Mouse (Mus musculus): ENCODE data around the gene Fap. TPM values are rescaled to one million over a fixed set of nuclear protein-coding genes. Genes with fewer than 3 reads are reported as not detected.

Gene Fap
- total and polyA plus RNA-seq, 2 experiments from 2014 or later = 0.31 to 0.99 TPM

GRCm38 (mm10) chr2:62596586-62596985, 22.7 kb upstream of the Fap start:
- H3K9me3 ChIP-seq (ENCODE audit: low read length) = no peaks in the 10 kb centered on the region
- no peak for TF ChIP-seq CTCF (IDR thresholded peaks at IDR 0.05; ENCODE audit: low read depth)
- no peaks in the 10 kb centered on the region for H3K4me1 ChIP-seq (ENCODE audit: insufficient read depth, low read length)
- H3K9ac ChIP-seq (replicated peaks; ENCODE audit: low read length) = no peak overlapping the region
- WGBS = 93% methylated on average over 5 of the region's 5 CpGs
- no peaks in the 10 kb centered on the region for H3K36me3 ChIP-seq (ENCODE audit: insufficient read depth, low read length)
- no peak overlapping the region for H3K27ac ChIP-seq
- no peak for DNase-seq (ENCODE audit: low spot score)
- H3K4me2 ChIP-seq (ENCODE audit: low read depth, low read length) = no peak overlapping the region
- no peak for ATAC-seq
- no peak overlapping the region for H3K4me3 ChIP-seq (ENCODE audit: low read length)
- no peaks in the 10 kb centered on the region for H3K27me3 ChIP-seq (ENCODE audit: insufficient read depth, low read length)

- no peak overlapping the region for H3K9ac ChIP-seq (replicated peaks; ENCODE audit: low read length)
- no peak overlapping the region for H3K27ac ChIP-seq
- H3K36me3 ChIP-seq (ENCODE audit: insufficient read depth, low read length) = no peaks in the 10 kb centered on the region
- no peaks in the 10 kb centered on the region for H3K4me1 ChIP-seq (ENCODE audit: insufficient read depth, low read length)
- TF ChIP-seq CTCF (IDR thresholded peaks at IDR 0.05; ENCODE audit: low read depth) = no peak
- no peaks in the 10 kb centered on the region for H3K9me3 ChIP-seq (ENCODE audit: low read length)
- H3K4me3 ChIP-seq (ENCODE audit: low read length) = no peak overlapping the region
- H3K27me3 ChIP-seq (ENCODE audit: insufficient read depth, low read length) = no peaks in the 10 kb centered on the region
- no peak for ATAC-seq
- no peak for DNase-seq (ENCODE audit: low spot score)
- 86% methylated on average over 2 of the region's 2 CpGs for WGBS
- no peak overlapping the region for H3K4me2 ChIP-seq (ENCODE audit: low read depth, low read length)
These were observed 20.6 kb upstream of the Fap start for GRCm38 (mm10) chr2:62594491-62594890.

DNA sequence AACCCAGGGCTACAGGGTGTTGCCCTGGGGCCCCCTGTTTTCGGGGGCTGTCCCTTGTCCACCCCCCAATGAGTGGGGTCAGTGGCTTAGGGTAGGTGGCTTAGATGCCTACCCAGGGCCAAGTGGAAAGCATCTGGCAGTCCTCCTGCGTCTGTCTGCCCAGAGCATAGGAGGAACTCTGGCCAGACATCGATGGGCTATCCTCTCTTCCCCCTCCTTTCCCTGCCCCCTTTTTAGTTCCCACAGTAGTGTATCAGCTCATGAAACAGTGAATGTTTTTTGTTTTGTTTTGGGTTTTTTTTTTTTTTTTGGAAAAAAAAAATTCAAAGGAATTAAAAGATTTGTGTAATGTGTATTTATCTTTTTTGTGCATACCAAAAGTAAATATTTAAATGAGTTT, 17.7 kb upstream of the Fap start:
- no peak for TF ChIP-seq CTCF (IDR thresholded peaks at IDR 0.05; ENCODE audit: low read depth)
- Histone ChIP-seq H3K27ac (no peak overlapping the region), H3K27me3 (ENCODE audit: insufficient read depth, low read length) (no peaks in the 10 kb centered on the region), H3K9me3 (ENCODE audit: low read length) (no peaks in the 10 kb centered on the region), H3K4me3 (ENCODE audit: low read length) (no peak overlapping the region), H3K4me2 (ENCODE audit: low read depth, low read length) (no peak overlapping the region), H3K4me1 (ENCODE audit: insufficient read depth, low read length) (no peaks in the 10 kb centered on the region), H3K36me3 (ENCODE audit: insufficient read depth, low read length) (no peaks in the 10 kb centered on the region), H3K9ac (replicated peaks; ENCODE audit: low read length) (no peak overlapping the region)
- ATAC-seq (no peak), DNase-seq (ENCODE audit: low spot score) (no peak)
- 79% methylated on average over 3 of the region's 3 CpGs for WGBS

GRCm38 (mm10) chr2:62589333-62589732, 15.5 kb upstream of the Fap start:
- no peak overlapping the region for H3K4me2 ChIP-seq (ENCODE audit: low read depth, low read length)
- no peaks in the 10 kb centered on the region for H3K9me3 ChIP-seq (ENCODE audit: low read length)
- no peak for ATAC-seq
- no peak for TF ChIP-seq CTCF (IDR thresholded peaks at IDR 0.05; ENCODE audit: low read depth)
- no peak overlapping the region for H3K9ac ChIP-seq (replicated peaks; ENCODE audit: low read length)
- H3K36me3 ChIP-seq (ENCODE audit: insufficient read depth, low read length) = no peaks in the 10 kb centered on the region
- H3K27ac ChIP-seq = no peak overlapping the region
- no peaks in the 10 kb centered on the region for H3K4me1 ChIP-seq (ENCODE audit: insufficient read depth, low read length)
- no peaks in the 10 kb centered on the region for H3K27me3 ChIP-seq (ENCODE audit: insufficient read depth, low read length)
- 88% methylated on average over 4 of the region's 4 CpGs for WGBS
- no peak overlapping the region for H3K4me3 ChIP-seq (ENCODE audit: low read length)
- no peak for DNase-seq (ENCODE audit: low spot score)

- H3K27me3 ChIP-seq (ENCODE audit: insufficient read depth, low read length) = no peaks in the 10 kb centered on the region
- no peak for DNase-seq (ENCODE audit: low spot score)
- no peaks in the 10 kb centered on the region for H3K9me3 ChIP-seq (ENCODE audit: low read length)
- no peak for TF ChIP-seq CTCF (IDR thresholded peaks at IDR 0.05; ENCODE audit: low read depth)
- no peaks in the 10 kb centered on the region for H3K4me1 ChIP-seq (ENCODE audit: insufficient read depth, low read length)
- H3K36me3 ChIP-seq (ENCODE audit: insufficient read depth, low read length) = no peaks in the 10 kb centered on the region
- WGBS = 86% methylated on average over 5 of the region's 5 CpGs
- no peak overlapping the region for H3K9ac ChIP-seq (replicated peaks; ENCODE audit: low read length)
- no peak for ATAC-seq
- H3K4me3 ChIP-seq (ENCODE audit: low read length) = no peak overlapping the region
- H3K27ac ChIP-seq = no peak overlapping the region
- no peak overlapping the region for H3K4me2 ChIP-seq (ENCODE audit: low read depth, low read length)
These were observed 11.9 kb upstream of the Fap start for GRCm38 (mm10) chr2:62585769-62586168.

DNA sequence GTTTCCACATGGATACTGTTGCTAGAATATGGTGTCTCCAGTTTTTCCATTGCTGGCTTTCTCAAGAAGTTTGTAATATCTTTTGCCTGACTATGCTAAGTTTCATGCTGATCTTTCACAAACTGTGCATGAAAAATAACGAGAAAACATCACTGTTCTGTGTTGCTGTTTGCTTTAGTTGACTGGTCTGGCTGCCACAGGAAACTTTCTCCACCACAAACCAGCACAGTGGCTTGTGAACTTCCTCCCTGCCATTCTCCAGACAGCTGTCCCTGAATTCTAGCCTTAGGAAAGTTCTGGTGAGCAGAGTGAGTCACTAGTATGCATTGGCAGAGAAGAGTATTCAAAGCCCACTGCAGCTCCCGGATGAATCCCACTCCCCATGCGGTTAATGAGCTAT, 1.1 kb upstream of the Fap start:
- H3K36me3 ChIP-seq (ENCODE audit: insufficient read depth, low read length) = no peaks in the 10 kb centered on the region
- no peak overlapping the region for H3K4me3 ChIP-seq (ENCODE audit: low read length)
- H3K27ac ChIP-seq = no peak overlapping the region
- ATAC-seq (no peak), DNase-seq (ENCODE audit: low spot score) (no peak)
- 68% methylated on average over 3 of the region's 3 CpGs for WGBS
- H3K9ac ChIP-seq (replicated peaks; ENCODE audit: low read length) = no peak overlapping the region
- no peak for TF ChIP-seq CTCF (IDR thresholded peaks at IDR 0.05; ENCODE audit: low read depth)
- H3K4me1 ChIP-seq (ENCODE audit: insufficient read depth, low read length) = no peaks in the 10 kb centered on the region
- no peaks in the 10 kb centered on the region for H3K27me3 ChIP-seq (ENCODE audit: insufficient read depth, low read length)
- H3K9me3 ChIP-seq (ENCODE audit: low read length) = no peaks in the 10 kb centered on the region
- H3K4me2 ChIP-seq (ENCODE audit: low read depth, low read length) = no peak overlapping the region

DNA sequence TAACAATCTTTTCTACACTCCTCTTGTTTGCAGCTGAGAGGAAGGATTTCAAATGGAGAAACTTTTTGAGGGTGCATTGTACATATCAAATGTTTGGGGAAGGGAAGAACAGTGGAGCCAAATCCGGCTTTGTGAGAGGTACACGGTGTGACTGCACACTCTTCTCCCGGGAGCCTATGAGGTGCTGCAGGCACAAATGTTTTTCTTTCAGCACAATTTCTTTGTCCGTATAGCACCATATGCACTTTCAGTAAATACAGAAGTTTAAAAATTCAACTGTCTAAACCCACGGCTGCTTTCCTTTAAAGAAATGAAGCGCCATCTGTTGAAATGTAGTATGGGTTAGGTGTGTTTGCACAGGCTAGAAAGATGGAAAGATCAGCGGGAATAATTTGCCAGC, 375 bp upstream of the Fap start:
- H3K9ac ChIP-seq (replicated peaks; ENCODE audit: low read length) = no peak overlapping the region
- H3K27ac ChIP-seq = no peak overlapping the region
- no peaks in the 10 kb centered on the region for H3K27me3 ChIP-seq (ENCODE audit: insufficient read depth, low read length)
- no peak for TF ChIP-seq CTCF (IDR thresholded peaks at IDR 0.05; ENCODE audit: low read depth)
- H3K4me3 ChIP-seq (ENCODE audit: low read length) = no peak overlapping the region
- H3K36me3 ChIP-seq (ENCODE audit: insufficient read depth, low read length) = no peaks in the 10 kb centered on the region
- no peaks in the 10 kb centered on the region for H3K4me1 ChIP-seq (ENCODE audit: insufficient read depth, low read length)
- ATAC-seq (no peak), DNase-seq (ENCODE audit: low spot score) (no peak)
- H3K9me3 ChIP-seq (ENCODE audit: low read length) = no peaks in the 10 kb centered on the region
- H3K4me2 ChIP-seq (ENCODE audit: low read depth, low read length) = no peak overlapping the region
- WGBS = 81% methylated on average over 7 of the region's 7 CpGs
